Mouse (Mus musculus) CH12.LX (cell line): ENCODE data around the gene Fstl3.

Source experiments
- CHD1 ChIP-seq: IDR thresholded peaks from 2 replicates; pipeline ENCODE4 v1.6.1; 2012; ENCODE audit warnings: low read depth, low read length, improper control_type of control experiment, inconsistent platforms
- CTCF ChIP-seq, 2 experiments: IDR thresholded peaks in 1 of 2; conservative IDR thresholded peaks in 1 of 2; 2 replicates each; pipeline ENCODE4 v1.5.1; 2011 to 2012; ENCODE audit warnings: low read depth in 2 of 2, low read length in 2 of 2, improper control_type of control experiment in 1 of 2, inconsistent platforms in 1 of 2, mild to moderate bottlenecking in 1 of 2, moderate library complexity in 1 of 2
- EP300 ChIP-seq: IDR thresholded peaks from 2 replicates; pipeline ENCODE4 v1.6.1; 2011; ENCODE audit warnings: low read length, improper control_type of control experiment
- POLR2A ChIP-seq: IDR thresholded peaks from 2 replicates; pipeline ENCODE4 v1.6.1; 2011; ENCODE audit warnings: low read depth, mild to moderate bottlenecking, improper control_type of control experiment, low read length
- POLR2AphosphoS2 ChIP-seq: IDR thresholded peaks from 2 replicates; pipeline ENCODE4 v1.6.1; 2011; ENCODE audit warnings: low read depth, low read length, improper control_type of control experiment
- USF1 ChIP-seq: IDR thresholded peaks from 2 replicates; pipeline ENCODE4 v1.6.1; 2014; ENCODE audit warnings: low read depth, mild to moderate bottlenecking, inconsistent platforms, low read length, improper control_type of control experiment

GRCm38 (mm10) chr10:79798289-79798928 is 21.3 kb downstream of the Fstl3 start:
- TF ChIP-seq POLR2A, result no peak
- TF ChIP-seq CTCF (conservative IDR thresholded peaks at IDR 0.05 in 1 of 2, IDR thresholded peaks at IDR 0.05 in 1 of 2; ENCODE audit: low read depth in 2 of 2, low read length in 2 of 2), result no peak
- TF ChIP-seq EP300, result no peak
- no peak for TF ChIP-seq USF1
- no peak for TF ChIP-seq CHD1
- TF ChIP-seq POLR2AphosphoS2, result no peak
